Mouse (Mus musculus): Measurements from ENCODE around the gene Tor1aip2.

Gene Tor1aip2

DNA sequence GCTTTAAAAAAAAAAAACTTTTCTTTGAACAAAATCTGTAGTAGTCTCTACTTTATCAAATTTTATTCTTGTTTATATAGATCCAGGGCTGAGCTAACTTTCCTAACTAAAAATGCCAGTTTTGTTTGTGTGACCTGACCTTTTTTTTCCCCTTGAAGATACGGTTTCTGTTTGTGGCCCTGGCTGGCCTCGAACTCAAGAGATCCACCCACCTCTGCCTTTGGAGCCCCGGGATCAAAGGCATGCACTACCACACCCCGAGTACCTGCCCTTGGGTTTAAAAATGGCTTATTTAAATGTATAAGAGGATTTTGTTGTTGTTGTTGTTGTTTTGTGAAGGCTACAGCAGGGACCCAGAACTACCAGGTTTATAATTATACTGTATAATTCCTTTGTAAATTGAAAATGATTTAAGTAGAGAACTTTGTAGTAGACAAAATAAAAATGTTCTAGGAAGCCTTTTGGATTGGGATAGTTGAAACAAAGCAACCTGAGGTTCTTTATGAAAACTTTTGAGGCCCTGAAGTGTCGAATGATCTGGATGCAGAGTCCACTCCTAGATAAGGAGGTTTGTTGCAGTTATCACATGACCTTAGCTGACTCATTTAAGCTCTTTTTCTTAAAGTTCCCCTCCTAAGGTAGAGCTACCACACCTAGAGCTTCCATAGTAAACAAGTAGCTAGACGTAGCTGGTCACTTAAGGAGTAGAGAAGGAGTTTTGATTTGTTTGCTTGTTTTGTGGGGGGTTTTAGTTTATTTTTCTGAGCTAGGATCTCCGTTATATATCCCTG lies 6.4 kb downstream of the Tor1aip2 start:
- DNase-seq (ENCODE audit: low read depth, low spot score): no peak

GRCm38 (mm10) chr1:156042481-156042880 lies 7.3 kb downstream of the Tor1aip2 start:
- DNase-seq (ENCODE audit: low read depth, low spot score): no peak

GRCm38 (mm10) chr1:156043027-156043426 lies 7.8 kb downstream of the Tor1aip2 start:
- no peak for DNase-seq (ENCODE audit: low read depth, low spot score)

GRCm38 (mm10) chr1:156044211-156044611 lies 9.0 kb downstream of the Tor1aip2 start:
- no peak for DNase-seq (ENCODE audit: low read depth, low spot score)

GRCm38 (mm10) chr1:156046688-156047087 lies 11.5 kb downstream of the Tor1aip2 start:
- DNase-seq (ENCODE audit: low read depth, low spot score): no peak

DNA sequence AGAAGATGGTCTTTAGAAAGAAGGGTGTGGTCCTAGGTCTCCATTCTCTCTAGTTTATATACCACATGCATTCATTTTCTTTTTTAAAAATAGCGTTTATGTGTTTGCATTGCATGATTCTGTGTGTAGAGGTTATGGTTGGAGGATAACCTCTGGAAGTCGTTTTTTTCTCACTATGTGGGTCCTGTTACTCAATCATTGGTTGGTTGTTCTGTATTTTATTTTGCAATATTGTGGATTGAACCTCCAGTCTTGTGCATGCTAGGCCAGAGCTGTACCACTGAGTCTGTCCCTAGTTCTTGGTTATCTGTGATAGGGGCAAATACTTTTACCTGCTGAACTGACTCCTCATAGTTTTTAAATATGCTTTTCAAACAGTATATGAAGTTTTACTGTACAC lies 23.0 kb downstream of the Tor1aip2 start:
- DNase-seq (ENCODE audit: low read depth, low spot score): no peak

DNA sequence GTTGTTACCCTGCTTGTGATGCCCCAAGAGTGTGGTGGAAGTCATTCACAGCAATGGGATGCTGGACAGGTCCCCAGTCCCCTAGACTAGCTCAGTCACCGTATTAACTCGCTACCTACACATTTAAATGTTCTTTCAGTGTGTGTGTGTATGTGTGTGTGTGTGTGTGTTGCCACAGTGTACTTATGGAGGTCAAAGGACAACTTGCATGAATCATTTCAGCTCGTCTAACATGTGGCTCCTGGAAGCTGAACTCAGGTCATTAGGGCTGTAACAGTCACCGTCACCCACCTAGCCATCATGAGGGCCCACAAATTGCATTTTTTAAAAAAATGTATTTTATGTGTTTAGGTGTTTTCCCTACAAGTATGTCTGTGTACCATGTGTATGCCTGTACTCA lies 27.0 kb downstream of the Tor1aip2 start:
- no peak for DNase-seq (ENCODE audit: low read depth, low spot score)

GRCm38 (mm10) chr1:156066133-156066532 lies 30.9 kb downstream of the Tor1aip2 start:
- DNase-seq (ENCODE audit: low read depth, low spot score): no peak

GRCm38 (mm10) chr1:156070106-156070505 lies 34.9 kb downstream of the Tor1aip2 start:
- no peak for DNase-seq (ENCODE audit: low read depth, low spot score)

GRCm38 (mm10) chr1:156073169-156073821 lies 38.1 kb downstream of the Tor1aip2 start:
- DNase-seq (ENCODE audit: low read depth, low spot score): no peak

DNA sequence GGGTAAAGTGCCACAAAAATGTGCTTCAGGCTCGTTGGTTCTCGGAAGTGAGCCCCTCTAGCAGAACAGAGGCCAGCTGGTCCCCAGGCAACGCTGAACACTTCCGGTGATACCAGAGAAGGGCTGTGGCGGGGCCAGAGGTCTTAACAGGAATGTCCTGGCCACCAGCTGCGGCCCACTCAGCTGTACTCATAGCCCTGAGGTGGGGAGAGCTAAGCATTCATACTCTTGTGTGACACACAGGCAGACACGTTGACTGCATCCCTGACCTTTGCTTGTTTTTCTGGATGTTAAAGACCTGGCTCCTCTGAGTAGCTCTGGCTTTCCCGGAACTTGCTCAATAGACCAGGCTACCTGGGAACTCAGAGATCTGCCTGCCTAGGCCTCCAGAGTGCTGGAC lies 39.4 kb downstream of the Tor1aip2 start:
- DNase-seq (ENCODE audit: low read depth, low spot score): no peak

DNA sequence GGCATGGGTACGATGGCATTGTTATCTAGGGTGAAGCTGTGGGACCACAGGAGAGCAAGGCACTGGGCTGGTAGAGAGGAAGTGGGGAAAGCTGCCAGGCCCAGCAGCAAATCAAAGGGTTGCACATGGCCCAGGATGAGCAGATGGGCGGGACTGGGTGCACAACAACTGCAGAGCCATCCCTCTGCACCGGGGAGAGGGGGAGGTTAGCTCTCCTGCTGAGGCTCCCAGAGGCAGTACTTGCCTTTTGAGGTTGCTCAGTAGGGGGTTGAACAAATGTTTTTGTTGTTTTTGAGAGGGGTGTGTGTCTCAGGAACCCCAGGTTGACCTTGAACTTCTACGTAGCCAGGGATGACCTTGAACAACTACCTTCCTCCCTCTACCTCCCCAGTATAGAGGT lies 41.3 kb downstream of the Tor1aip2 start:
- DNase-seq (ENCODE audit: low read depth, low spot score): no peak

DNA sequence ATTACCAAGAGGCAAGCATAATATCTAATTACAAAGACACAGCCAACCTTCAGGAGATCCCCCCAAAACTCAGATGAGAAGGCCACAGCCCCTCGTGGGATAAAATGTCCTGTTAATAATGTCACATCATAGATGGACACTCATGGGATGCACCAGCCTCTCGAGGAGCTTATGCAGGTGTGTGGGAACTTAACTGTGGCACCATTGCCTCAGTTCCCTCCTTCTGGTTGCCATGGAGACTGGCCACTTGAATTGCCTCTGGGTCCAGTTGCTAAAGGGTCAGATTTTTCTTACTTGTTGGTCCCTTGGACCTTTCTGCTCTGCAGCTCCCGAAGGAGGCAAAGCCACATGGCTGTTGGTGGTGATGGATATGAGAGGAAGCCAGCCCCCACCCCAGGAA lies 42.5 kb downstream of the Tor1aip2 start:
- no peak for DNase-seq (ENCODE audit: low read depth, low spot score)

DNA sequence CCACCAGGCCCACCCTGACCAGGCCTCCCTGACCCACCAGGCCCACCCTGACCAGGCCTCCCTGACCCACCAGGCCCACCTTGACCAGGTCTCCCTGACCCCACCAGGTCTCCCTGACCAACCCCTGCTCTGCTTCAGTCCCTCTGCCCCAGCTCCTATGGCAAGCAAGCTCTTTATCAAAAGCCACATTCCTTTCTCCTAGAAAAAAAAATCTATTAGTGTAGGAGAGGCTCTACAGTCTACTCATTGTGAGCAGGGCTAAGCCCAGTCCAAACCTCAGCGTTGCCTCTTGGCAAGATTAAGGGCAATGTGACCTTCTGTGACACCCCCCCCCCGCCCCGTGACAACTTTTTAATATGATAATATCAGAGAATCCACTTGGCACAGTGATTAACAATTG lies 49.4 kb downstream of the Tor1aip2 start:
- DNase-seq (ENCODE audit: low read depth, low spot score): no peak

DNA sequence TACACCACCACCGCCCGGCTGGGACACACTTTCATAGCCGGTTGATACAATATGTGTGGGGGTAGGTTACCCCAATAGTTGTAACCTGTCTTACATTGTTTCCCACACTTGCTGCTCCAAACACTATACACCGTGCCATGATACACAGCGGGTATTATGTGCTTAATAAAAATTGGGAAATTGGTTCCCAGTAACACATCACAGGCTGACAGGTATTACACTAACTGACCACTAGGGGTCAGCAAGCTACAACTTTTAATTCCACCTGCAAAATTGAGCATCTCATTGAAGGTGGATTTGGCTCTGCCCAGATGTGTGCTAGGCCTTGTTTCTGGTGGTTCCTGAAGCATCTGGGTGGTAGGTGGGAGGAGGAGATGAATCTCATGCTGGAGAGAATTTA lies 50.6 kb downstream of the Tor1aip2 start:
- peak; percentile 34 for DNase-seq (ENCODE audit: low read depth, low spot score)

- DNase-seq (ENCODE audit: low read depth, low spot score): no peak
Measured at GRCm38 (mm10) chr1:156087586-156087985, 52.4 kb downstream of the Tor1aip2 start.

DNA sequence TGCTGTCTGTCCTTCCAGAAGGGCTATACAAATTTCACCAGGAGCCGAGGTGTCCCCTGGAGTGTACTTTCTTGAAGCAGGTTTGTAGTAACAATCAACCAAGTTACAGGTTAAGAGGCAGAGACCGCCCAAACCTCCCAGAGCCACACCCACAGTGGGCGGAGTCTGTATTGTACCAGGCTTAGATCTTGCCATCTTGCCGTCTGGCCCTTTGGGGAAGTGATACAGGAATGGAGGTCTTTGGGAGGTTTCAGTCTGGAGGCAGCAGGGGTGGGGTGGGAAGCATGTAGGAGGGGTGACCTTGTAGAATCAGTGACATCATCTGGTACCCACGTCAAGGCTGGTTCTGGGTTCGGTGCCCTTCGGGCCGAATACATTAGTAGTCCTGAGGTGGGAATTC lies 54.4 kb downstream of the Tor1aip2 start:
- no peak for DNase-seq (ENCODE audit: low read depth, low spot score)

- DNase-seq (ENCODE audit: low read depth, low spot score): no peak
Measured at GRCm38 (mm10) chr1:156090042-156090441, 54.8 kb downstream of the Tor1aip2 start.

DNA sequence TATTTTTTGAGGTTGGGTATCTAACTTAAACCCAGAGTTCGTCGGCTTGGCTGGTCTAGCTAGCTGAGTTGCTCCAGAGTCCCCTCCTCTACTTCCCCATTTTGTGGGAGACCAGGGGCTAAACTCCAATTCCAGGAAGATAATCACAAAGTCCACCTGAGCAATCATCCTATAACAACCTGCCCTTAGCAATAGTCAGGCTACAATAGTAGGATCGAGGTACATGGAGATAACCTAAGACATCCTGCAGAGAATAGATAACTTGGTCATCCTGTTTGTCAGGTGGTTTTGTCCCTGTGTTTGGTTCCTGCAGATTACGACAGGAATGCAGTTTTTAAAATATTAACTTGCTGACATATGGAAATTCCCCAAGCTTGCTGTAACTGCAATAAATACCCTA lies 56.6 kb downstream of the Tor1aip2 start:
- no peak for DNase-seq (ENCODE audit: low read depth, low spot score)

DNA sequence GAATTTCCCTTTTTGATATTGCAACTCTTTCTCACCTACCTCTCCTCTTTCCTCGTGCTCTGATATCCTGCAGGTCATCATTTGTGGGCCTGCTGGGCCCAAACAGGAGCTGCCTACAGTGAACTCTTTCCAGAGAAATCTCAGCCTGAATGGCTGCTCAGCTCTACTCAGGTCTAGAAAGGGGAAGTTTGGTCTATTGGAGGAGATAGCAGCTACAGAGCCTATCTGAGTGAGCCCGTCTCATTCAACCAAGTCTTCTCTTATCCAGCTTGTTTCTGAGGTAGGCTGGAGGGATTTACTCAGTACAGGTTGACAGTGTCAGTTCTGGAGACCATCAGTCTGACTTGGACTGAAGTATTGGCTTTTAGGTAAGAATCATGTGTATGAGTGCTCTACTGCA lies 68.6 kb downstream of the Tor1aip2 start:
- no peak for DNase-seq (ENCODE audit: low read depth, low spot score)

DNA sequence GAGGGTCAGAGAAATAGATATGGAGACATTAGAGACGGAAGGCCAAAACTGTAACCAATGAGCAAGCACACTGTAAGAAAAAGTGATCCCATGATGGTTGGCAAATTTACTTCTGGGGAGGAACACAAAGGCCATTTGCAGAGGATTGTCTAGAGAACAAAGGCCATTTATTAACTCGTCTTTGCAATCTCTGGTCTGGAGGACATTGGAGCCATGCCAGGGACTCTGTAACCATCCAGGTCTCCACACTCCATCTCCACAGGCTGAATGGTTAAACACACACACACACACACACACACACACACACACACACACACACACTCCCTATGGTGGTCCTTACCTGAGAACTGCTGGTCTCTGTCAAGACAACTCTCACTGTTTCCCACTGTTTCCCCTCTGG lies 70.2 kb downstream of the Tor1aip2 start:
- no peak for DNase-seq (ENCODE audit: low read depth, low spot score)

GRCm38 (mm10) chr1:156107424-156107823 lies 72.2 kb downstream of the Tor1aip2 start:
- no peak for DNase-seq (ENCODE audit: low read depth, low spot score)

GRCm38 (mm10) chr1:156108400-156108799 lies 73.2 kb downstream of the Tor1aip2 start:
- no peak for DNase-seq (ENCODE audit: low read depth, low spot score)
